Mouse (Mus musculus): ENCODE results near the gene Irx6.

Gene Irx6

GRCm38 (mm10) chr8:92674244-92675128 is at the start of gene Irx6:
Gene Irx6 (plus strand): TSS chr8:92674288.
- DNase-seq (ENCODE audit: low spot score): no peak

- no peak for DNase-seq (ENCODE audit: low spot score)
These were observed 45.1 kb upstream of the Irx6 start for GRCm38 (mm10) chr8:92628711-92629650.

- no peak for DNase-seq (ENCODE audit: low spot score)
These were observed 40.9 kb upstream of the Irx6 start for GRCm38 (mm10) chr8:92633199-92633598.

GRCm38 (mm10) chr8:92640820-92641219 is 33.3 kb upstream of the Irx6 start:
- no peak for DNase-seq (ENCODE audit: low spot score)

GRCm38 (mm10) chr8:92646637-92647036 is 27.5 kb upstream of the Irx6 start:
- no peak for DNase-seq (ENCODE audit: low spot score)

GRCm38 (mm10) chr8:92664207-92664606 is 9.9 kb upstream of the Irx6 start:
- DNase-seq (ENCODE audit: low spot score): no peak

GRCm38 (mm10) chr8:92670236-92670635 is 3.9 kb upstream of the Irx6 start:
- DNase-seq (ENCODE audit: low spot score): no peak

GRCm38 (mm10) chr8:92670656-92671195 is 3.4 kb upstream of the Irx6 start:
- DNase-seq (ENCODE audit: low spot score): no peak

GRCm38 (mm10) chr8:92671892-92672291 is 2.2 kb upstream of the Irx6 start:
- DNase-seq (ENCODE audit: low spot score): no peak

GRCm38 (mm10) chr8:92673101-92673500 is 987 bp upstream of the Irx6 start:
- no peak for DNase-seq (ENCODE audit: low spot score)

- peak; percentile 14 for DNase-seq (ENCODE audit: low spot score)
These were observed 389 bp upstream of the Irx6 start for GRCm38 (mm10) chr8:92673555-92674243.

GRCm38 (mm10) chr8:92678407-92678806 is 4.3 kb downstream of the Irx6 start:
- DNase-seq (ENCODE audit: low spot score): no peak

- DNase-seq (ENCODE audit: low spot score): no peak
These were observed 23.3 kb downstream of the Irx6 start for GRCm38 (mm10) chr8:92697361-92697760.

- DNase-seq (ENCODE audit: low spot score): no peak
These were observed 24.3 kb downstream of the Irx6 start for GRCm38 (mm10) chr8:92698411-92698810.

- DNase-seq (ENCODE audit: low spot score): no peak
These were observed 25.9 kb downstream of the Irx6 start for GRCm38 (mm10) chr8:92699922-92700540.

GRCm38 (mm10) chr8:92703375-92703774 is 29.3 kb downstream of the Irx6 start:
- no peak for DNase-seq (ENCODE audit: low spot score)

GRCm38 (mm10) chr8:92706311-92706710 is 32.2 kb downstream of the Irx6 start:
- DNase-seq (ENCODE audit: low spot score): no peak

- DNase-seq (ENCODE audit: low spot score): no peak
These were observed 39.2 kb downstream of the Irx6 start for GRCm38 (mm10) chr8:92713286-92713685.

GRCm38 (mm10) chr8:92717418-92717817 is 43.3 kb downstream of the Irx6 start:
- DNase-seq (ENCODE audit: low spot score): no peak

GRCm38 (mm10) chr8:92718057-92718456 is 44.0 kb downstream of the Irx6 start:
- DNase-seq (ENCODE audit: low spot score): no peak

- peak; percentile 68 for DNase-seq (ENCODE audit: low spot score)
These were observed 47.3 kb downstream of the Irx6 start for GRCm38 (mm10) chr8:92721266-92721935.
